Mouse (Mus musculus): ENCODE data around the gene Pnkd.

- TF ChIP-seq EP300 (IDR thresholded peaks at IDR 0.05; ENCODE audit: low read depth) (no peak), CTCF (IDR thresholded peaks at IDR 0.05; ENCODE audit: low read depth) (no peak)
These were observed 55.2 kb downstream of the Pnkd start for GRCm38 (mm10) chr1:74339917-74340316.

Data from heart, postnatal 0 days (tissue).